Comparison of ENCODE assay signal across 24 mouse cellular contexts in the genomic region with DNA sequence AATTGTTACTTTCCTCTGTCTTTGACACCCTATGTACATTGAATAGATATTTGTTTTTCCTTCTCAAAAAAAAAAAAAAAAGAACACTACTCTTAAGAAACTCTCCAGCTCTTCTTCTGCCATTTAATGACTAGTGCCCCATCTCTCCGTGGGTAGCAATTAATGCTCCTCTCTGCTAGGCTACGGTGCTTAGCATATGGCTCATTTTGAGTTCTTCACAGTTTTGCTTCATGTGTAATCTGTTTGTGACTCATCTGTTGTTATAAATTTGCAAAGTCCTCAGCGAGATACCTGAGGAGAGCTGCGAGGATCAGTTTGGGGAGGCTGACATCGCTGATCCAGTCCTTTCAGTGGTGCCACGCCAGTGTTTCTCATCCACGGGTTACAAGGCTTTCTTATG.
"Had no signal": no experiment of that assay in that cellular context is flagged by ENCODE, and none has a peak within 500 bp of the region (broad histone marks: within the 10 kb centered on the region; RNA-seq: fewer than 3 reads in every experiment).

No protein-coding gene starts in this region.

- H3K4me1 ChIP-seq: kidney, embryonic 15.5 days; limb, embryonic 10.5 days; liver, embryonic 15.5 days; lung, embryonic 15.5 days; megakaryocyte, embryonic 14.5 days had no signal

- ATAC-seq: liver, embryonic 12.5 days had no signal

- H3K27ac ChIP-seq: kidney, embryonic 15.5 days; layer of hippocampus, adult 2 months; limb, embryonic 10.5 days; limb, embryonic 13.5 days; liver, embryonic 12.5 days; liver, embryonic 15.5 days; lung, embryonic 15.5 days; neural tube, embryonic 13.5 days had no signal

- H3K27me3 ChIP-seq: kidney, embryonic 15.5 days; limb, embryonic 13.5 days; liver, embryonic 12.5 days; liver, embryonic 15.5 days; lung, embryonic 15.5 days; megakaryocyte, embryonic 14.5 days; neural tube, embryonic 13.5 days had no signal

- H3K36me3 ChIP-seq: kidney, embryonic 15.5 days; limb, embryonic 10.5 days; limb, embryonic 13.5 days; liver, embryonic 12.5 days; liver, embryonic 15.5 days; lung, embryonic 15.5 days; neural tube, embryonic 13.5 days had no signal

- H3K4me2 ChIP-seq: kidney, embryonic 15.5 days; limb, embryonic 13.5 days; liver, embryonic 12.5 days; liver, embryonic 15.5 days; lung, embryonic 15.5 days; midbrain, embryonic 11.5 days; neural tube, embryonic 13.5 days had no signal

- H3K9ac ChIP-seq: kidney, embryonic 15.5 days; limb, embryonic 13.5 days; liver, embryonic 12.5 days; liver, embryonic 15.5 days; lung, embryonic 15.5 days; neural tube, embryonic 13.5 days had no signal

- DNase-seq: kidney, adult 11 months; kidney, adult 8-10 months; kidney, postnatal 10 days; kidney, postnatal 4 days; layer of hippocampus, postnatal 36 days; liver; lung, adult 18-20 months; lung, postnatal 10 days; lung, postnatal 36 days; midbrain, embryonic 14.5 days; retina, postnatal 1 day; thymus, adult 2 months; thymus, postnatal 14 days; thymus, postnatal 4 days had no signal

- H3K4me3 ChIP-seq: kidney, embryonic 15.5 days; layer of hippocampus, adult 2 months; limb, embryonic 10.5 days; limb, embryonic 13.5 days; liver, embryonic 12.5 days; liver, embryonic 15.5 days; lung, embryonic 15.5 days; megakaryocyte, embryonic 14.5 days; neural tube, embryonic 13.5 days had no signal

- H3K9me3 ChIP-seq: kidney, embryonic 15.5 days; limb, embryonic 10.5 days; limb, embryonic 13.5 days; liver, embryonic 12.5 days; liver, embryonic 15.5 days; lung, embryonic 15.5 days; megakaryocyte, embryonic 14.5 days; neural tube, embryonic 13.5 days had no signal
